Mouse (Mus musculus): ENCODE results near the gene Arhgef40. TPM values are rescaled to one million over a fixed set of nuclear protein-coding genes. Genes with fewer than 3 reads are reported as not detected.
"Not testable (repeated sequence)": the region's sequence is repeated elsewhere in the genome, so short reads cannot be mapped to it uniquely, and the experiment has no call there.

Arhgef40 gene
- total RNA-seq, 2 experiments from 2014 or later = 7.8 to 13.7 TPM

- no peak for DNase-seq (ENCODE audit: low spot score)
Measured at GRCm38 (mm10) chr14:52018248-52019050, 33.9 kb downstream of the Arhgef40 start.

- no peak for DNase-seq (ENCODE audit: low spot score)
Measured at GRCm38 (mm10) chr14:52019051-52019589, 34.6 kb downstream of the Arhgef40 start.

GRCm38 (mm10) chr14:52019590-52020340, 35.2 kb downstream of the Arhgef40 start:
- DNase-seq (ENCODE audit: low spot score) = peak; percentile 97

GRCm38 (mm10) chr14:52020486-52021137, 36.1 kb downstream of the Arhgef40 start, which contains the start of gene Zfp219:
Gene Zfp219 (minus strand): TSS chr14:52020733.
- peak; percentile 76 for DNase-seq (ENCODE audit: low spot score)

- no peak for DNase-seq (ENCODE audit: low spot score)
Measured at GRCm38 (mm10) chr14:52021138-52021529, 36.6 kb downstream of the Arhgef40 start.

GRCm38 (mm10) chr14:52021568-52022212, 37.2 kb downstream of the Arhgef40 start:
- DNase-seq (ENCODE audit: low spot score) = no peak

- DNase-seq (ENCODE audit: low spot score) = no peak
Measured at GRCm38 (mm10) chr14:52022244-52022708, 37.8 kb downstream of the Arhgef40 start.

GRCm38 (mm10) chr14:52022709-52023459, 38.4 kb downstream of the Arhgef40 start:
- peak; percentile 87 for DNase-seq (ENCODE audit: low spot score)

- DNase-seq (ENCODE audit: low spot score) = no peak
Measured at GRCm38 (mm10) chr14:52024133-52024532, 39.6 kb downstream of the Arhgef40 start.

- no peak for DNase-seq (ENCODE audit: low spot score)
Measured at GRCm38 (mm10) chr14:52026342-52026741, 41.8 kb downstream of the Arhgef40 start.

GRCm38 (mm10) chr14:52035926-52036325, 51.4 kb downstream of the Arhgef40 start:
- no peak for DNase-seq (ENCODE audit: low spot score)

- no peak for DNase-seq (ENCODE audit: low spot score)
Measured at GRCm38 (mm10) chr14:52039332-52039731, 54.8 kb downstream of the Arhgef40 start.

- not testable (repeated sequence) for DNase-seq (ENCODE audit: low spot score)
Measured at GRCm38 (mm10) chr14:52042359-52042758, 57.8 kb downstream of the Arhgef40 start, which contains the start of gene Olfr221. Gene Olfr221 (minus strand): TSS chr14:52042459.

- no peak for DNase-seq (ENCODE audit: low spot score)
Measured at GRCm38 (mm10) chr14:52043446-52043845, 58.9 kb downstream of the Arhgef40 start.

GRCm38 (mm10) chr14:52044901-52045678, 60.6 kb downstream of the Arhgef40 start:
- no peak for DNase-seq (ENCODE audit: low spot score)

- DNase-seq (ENCODE audit: low spot score) = no peak
Measured at GRCm38 (mm10) chr14:52045966-52046565, 61.5 kb downstream of the Arhgef40 start.

GRCm38 (mm10) chr14:52052720-52053119, 68.2 kb downstream of the Arhgef40 start:
- DNase-seq (ENCODE audit: low spot score) = not testable (repeated sequence)

Data from gastrocnemius, adult 18-20 months (tissue).